Comparison of ENCODE assay signal across 8 mouse cellular contexts in genomic region chr5:114631336-114631735, GRCm38 (mm10). TPM values are rescaled to one million over a fixed set of nuclear protein-coding genes. Genes with fewer than 3 reads are reported as not detected.
DNase-seq lines count a peak whose midpoint lies in the region; ATAC-seq and TF ChIP-seq lines count a peak whose summit lies in the region.
"Had no signal": no experiment of that assay in that cellular context is flagged by ENCODE, and none has a peak within 500 bp of the region (broad histone marks: within the 10 kb centered on the region; RNA-seq: fewer than 3 reads in every experiment).

No protein-coding gene starts in this region.

- no peak overlapping the region for H3K9ac ChIP-seq in ES-Bruce4 (ENCODE audit: low read depth, poor library complexity, severe bottlenecking)
- H3K9ac ChIP-seq in heart, embryonic 12.5 days = no peak overlapping the region
- H3K9ac ChIP-seq: embryonic facial prominence, embryonic 13.5 days had no signal

- no peak overlapping the region for H3K4me2 ChIP-seq in heart, embryonic 12.5 days
- H3K4me2 ChIP-seq: embryonic facial prominence, embryonic 13.5 days had no signal

- no peaks in the 10 kb centered on the region for H3K27me3 ChIP-seq in ES-Bruce4 (ENCODE audit: control insufficient read depth, insufficient read depth, low read length, poor library complexity, severe bottlenecking)
- peaks cover 20% of the 10 kb centered on the region for H3K27me3 ChIP-seq in heart, embryonic 12.5 days (replicated peaks)

- peak; percentile 51 to 58 for DNase-seq in kidney, postnatal 4 days
- DNase-seq in kidney, adult 11 months = no peak
- peak; percentile 54 for DNase-seq in retina, postnatal 1 day
- no peak for DNase-seq in heart, postnatal 14 days

- intact Hi-C loops in heart, postnatal 14 days (cut with DNase I) = no loop called here

- H3K36me3 ChIP-seq in ES-Bruce4 (ENCODE audit: control insufficient read depth, insufficient read depth, low read length, poor library complexity, severe bottlenecking) = no peaks in the 10 kb centered on the region
- no peaks in the 10 kb centered on the region for H3K36me3 ChIP-seq in heart, embryonic 12.5 days

- no peak for TF ChIP-seq EP300 in ES-Bruce4 (IDR thresholded peaks at IDR 0.05; ENCODE audit: insufficient read depth, low read depth, low read length)

- TF ChIP-seq POLR2A in ES-Bruce4 (IDR thresholded peaks at IDR 0.05; ENCODE audit: insufficient read depth, low read length) = no peak
- TF ChIP-seq POLR2A in bone marrow, adult 2 months (IDR thresholded peaks at IDR 0.05; ENCODE audit: borderline replicate concordance, control insufficient read depth, low read depth, low read length) = no peak

- WGBS in bone marrow, adult 2 months = 41% methylated on average over 2 of the region's 2 CpGs
- 35% methylated on average over 2 of the region's 2 CpGs for WGBS in heart, embryonic 12.5 days

- no peak overlapping the region for H3K4me3 ChIP-seq in ES-Bruce4 (ENCODE audit: low read depth, low read length)
- H3K4me3 ChIP-seq in bone marrow, adult 2 months (replicated peaks; ENCODE audit: control insufficient read depth, low read depth, low read length) = no peak overlapping the region
- no peak overlapping the region for H3K4me3 ChIP-seq in heart, embryonic 12.5 days
- H3K4me3 ChIP-seq: embryonic facial prominence, embryonic 13.5 days had no signal

- no peak overlapping the region for H3K27ac ChIP-seq in ES-Bruce4 (ENCODE audit: insufficient read depth, low read length)
- H3K27ac ChIP-seq in bone marrow, adult 2 months (ENCODE audit: control insufficient read depth, insufficient read depth, low read depth, low read length, poor library complexity) = no peak overlapping the region
- no peak overlapping the region for H3K27ac ChIP-seq in heart, embryonic 12.5 days (ENCODE audit: poor library complexity, severe bottlenecking)
- H3K27ac ChIP-seq: embryonic facial prominence, embryonic 13.5 days had no signal

- TF ChIP-seq CTCF in ES-Bruce4 (IDR thresholded peaks at IDR 0.05; ENCODE audit: low read depth, low read length) = peak; percentile 52
- TF ChIP-seq CTCF in bone marrow, adult 2 months (IDR thresholded peaks at IDR 0.05; ENCODE audit: control insufficient read depth, insufficient read depth, low read length) = peak; percentile 46; the same call in 1 of the 2 replicates

- H3K4me1 ChIP-seq in ES-Bruce4 (ENCODE audit: control insufficient read depth, insufficient read depth, low read length) = no peaks in the 10 kb centered on the region
- no peaks in the 10 kb centered on the region for H3K4me1 ChIP-seq in bone marrow, adult 2 months (ENCODE audit: control insufficient read depth, insufficient read depth, low read length)
- no peaks in the 10 kb centered on the region for H3K4me1 ChIP-seq in heart, embryonic 12.5 days (replicated peaks)
- H3K4me1 ChIP-seq: embryonic facial prominence, embryonic 13.5 days had no signal

- no peaks in the 10 kb centered on the region for H3K9me3 ChIP-seq in ES-Bruce4 (replicated peaks; ENCODE audit: control insufficient read depth, insufficient read depth, low read length, poor library complexity, severe bottlenecking)
- no peaks in the 10 kb centered on the region for H3K9me3 ChIP-seq in heart, embryonic 12.5 days (replicated peaks)

- ATAC-seq in heart, embryonic 12.5 days (ENCODE audit: insufficient number of reproducible peaks, low FRiP score) = no peak

RNA-seq across cellular contexts. Expression of gene Trpv4, which starts 26.9 kb away (rescaled TPM):
- 3.9 and 4.2 TPM in 2 replicates for polyA plus RNA-seq in ES-Bruce4 (2011; ENCODE audit: insufficient read depth, insufficient read length, low read depth, missing spikeins)
- 1.3 and 5.0 TPM in 2 replicates for polyA plus RNA-seq in bone marrow, adult 2 months (2011; ENCODE audit: insufficient read depth, insufficient read length, low replicate concordance, missing spikeins)
- polyA plus RNA-seq in heart, embryonic 12.5 days (2016; fragmentation: Nextera tagmentation; extraction: Ambion mirVana) = 0.95 and 0.96 TPM in 2 replicates
- 1 to 10 TPM; 5.8 to 5.9 TPM for total RNA-seq in heart, postnatal 14 days (2021)

RNA-seq across cellular contexts. Expression of gene Gltp, which starts 59.4 kb away (rescaled TPM):
- 60.0 and 61.9 TPM in 2 replicates for polyA plus RNA-seq in ES-Bruce4 (2011; ENCODE audit: insufficient read depth, insufficient read length, low read depth, missing spikeins)
- 28.3 and 33.5 TPM in 2 replicates for polyA plus RNA-seq in bone marrow, adult 2 months (2011; ENCODE audit: insufficient read depth, insufficient read length, low replicate concordance, missing spikeins)
- polyA plus RNA-seq in heart, embryonic 12.5 days (2016; fragmentation: Nextera tagmentation; extraction: Ambion mirVana) = 55.3 and 56.5 TPM in 2 replicates
- total RNA-seq in heart, postnatal 14 days (2021) = 10 to 100 TPM; 17.1 to 18.8 TPM

Comparison
In these comparisons a context has a peak if more than half of its experiments do, and no peak if none do; other contexts are left out.
1. DNase-seq: peak in kidney, postnatal 4 days (2 of 2) and retina, postnatal 1 day (single experiment); none in kidney, adult 11 months (single experiment) and heart, postnatal 14 days (0 of 2).